Mouse (Mus musculus) MEL (cell line): ENCODE data around the gene Exoc3. TPM values are rescaled to one million over a fixed set of nuclear protein-coding genes. Genes with fewer than 3 reads are reported as not detected.

Experiments
- DNase-seq: peaks from one replicate; pipeline ENCODE4 v3.0.0; 2011; ENCODE audit warnings: low read depth, low spot score
- H3K27ac ChIP-seq: 2 replicates; pipeline ENCODE4 v1.5.1; 2012; ENCODE audit warnings: low read depth, mild to moderate bottlenecking, control low read depth, low read length, moderate library complexity; ENCODE audit not compliant: control insufficient read depth
- H3K27me3 ChIP-seq, 2 experiments: fragments of 150-350 bp in 1 of 2; sonication (generic) in 1 of 2; 2 replicates each; pipeline ENCODE4 v1.6.1; 2012; ENCODE audit warnings: low read length in 2 of 2, mild to moderate bottlenecking in 2 of 2, improper control_type of control experiment in 1 of 2, moderate library complexity in 1 of 2; ENCODE audit not compliant: insufficient read depth in 2 of 2, control insufficient read depth in 1 of 2
- H3K36me3 ChIP-seq, 2 experiments: 2 replicates each; pipeline ENCODE4 v1.6.1; 2012 to 2014; ENCODE audit warnings: low read length in 2 of 2, improper control_type of control experiment in 1 of 2, inconsistent platforms in 1 of 2, mild to moderate bottlenecking in 1 of 2; ENCODE audit not compliant: insufficient read depth in 2 of 2, control insufficient read depth in 1 of 2
- H3K4me1 ChIP-seq, 2 experiments: fragments of 150-350 bp in 1 of 2; sonication (generic) in 1 of 2; 2 replicates each; pipeline ENCODE4 v1.6.1; 2012; ENCODE audit warnings: low read length in 2 of 2, improper control_type of control experiment in 1 of 2, mild to moderate bottlenecking in 1 of 2; ENCODE audit not compliant: insufficient read depth in 2 of 2, control insufficient read depth in 1 of 2
- H3K4me3 ChIP-seq, 2 experiments: fragments of 150-350 bp in 1 of 2; sonication (generic) in 1 of 2; 2 replicates each; pipeline ENCODE4 v1.5.1; 2012; ENCODE audit warnings: low read depth in 2 of 2, low read length in 2 of 2, mild to moderate bottlenecking in 2 of 2, moderate library complexity in 2 of 2, control low read depth in 1 of 2, improper control_type of control experiment in 1 of 2; ENCODE audit not compliant: control insufficient read depth in 1 of 2, insufficient read depth in 1 of 2
- H3K79me2 ChIP-seq: 2 replicates; pipeline ENCODE4 v1.6.1; 2012; ENCODE audit warnings: mild to moderate bottlenecking, low read length, moderate library complexity; ENCODE audit not compliant: control insufficient read depth, poor library complexity, insufficient read depth
- H3K9ac ChIP-seq: 2 replicates; pipeline ENCODE4 v1.6.1; 2012; ENCODE audit warnings: low read depth, mild to moderate bottlenecking, control low read depth, low read length, moderate library complexity; ENCODE audit not compliant: control insufficient read depth, poor library complexity, severe bottlenecking
- H3K9me3 ChIP-seq: fragments of 150-350 bp; sonication (generic); replicated peaks from 2 replicates; pipeline ENCODE4 v1.6.1; 2012; ENCODE audit warnings: mild to moderate bottlenecking, low read length, improper control_type of control experiment, moderate library complexity; ENCODE audit not compliant: insufficient read depth
- CHD1 ChIP-seq: IDR thresholded peaks from 2 replicates; pipeline ENCODE4 v1.6.1; 2012; ENCODE audit warnings: low read depth, mild to moderate bottlenecking, inconsistent platforms, low read length, improper control_type of control experiment
- CHD2 ChIP-seq: IDR thresholded peaks from 2 replicates; pipeline ENCODE4 v1.6.1; 2011; ENCODE audit warnings: low read length, improper control_type of control experiment
- CTCF ChIP-seq, 3 experiments: IDR thresholded peaks in 2 of 3; conservative IDR thresholded peaks in 1 of 3; 2 replicates each; pipeline ENCODE4 v1.5.1; 2011 to 2012; ENCODE audit warnings: low read length in 3 of 3, low read depth in 2 of 3, mild to moderate bottlenecking in 2 of 3, improper control_type of control experiment in 1 of 3, inconsistent platforms in 1 of 3, mixed read lengths in 1 of 3, moderate library complexity in 1 of 3; ENCODE audit not compliant: control insufficient read depth in 1 of 3, insufficient read depth in 1 of 3, poor library complexity in 1 of 3, severe bottlenecking in 1 of 3
- ETS1 ChIP-seq: IDR thresholded peaks from 2 replicates; pipeline ENCODE4 v1.6.1; 2012; ENCODE audit warnings: low read depth, mild to moderate bottlenecking, inconsistent platforms, low read length, improper control_type of control experiment, moderate library complexity
- GABPA ChIP-seq: IDR thresholded peaks from 2 replicates; pipeline ENCODE4 v1.6.1; 2012; ENCODE audit warnings: low read depth, mild to moderate bottlenecking, inconsistent platforms, low read length, improper control_type of control experiment, moderate library complexity
- GATA1 ChIP-seq: IDR thresholded peaks from 2 replicates; pipeline ENCODE4 v1.6.1; 2011; ENCODE audit warnings: low read depth, low read length, improper control_type of control experiment
- MAX ChIP-seq: IDR thresholded peaks from 2 replicates; pipeline ENCODE4 v1.6.1; 2011; ENCODE audit warnings: low read length, improper control_type of control experiment
- MAZ ChIP-seq: IDR thresholded peaks from 2 replicates; pipeline ENCODE4 v1.6.1; 2012; ENCODE audit warnings: low read depth, mild to moderate bottlenecking, inconsistent platforms, low read length, improper control_type of control experiment
- MEF2A ChIP-seq: IDR thresholded peaks from 2 replicates; pipeline ENCODE4 v1.6.1; 2014; ENCODE audit warnings: low read depth, mild to moderate bottlenecking, inconsistent platforms, low read length, improper control_type of control experiment; ENCODE audit not compliant: poor library complexity, insufficient replicate concordance, severe bottlenecking; ENCODE audit errors: extremely low read depth
- MXI1 ChIP-seq: IDR thresholded peaks from 2 replicates; pipeline ENCODE4 v1.6.1; 2011; ENCODE audit warnings: mild to moderate bottlenecking, low read depth, low read length, improper control_type of control experiment
- MYB ChIP-seq: IDR thresholded peaks from 2 replicates; pipeline ENCODE4 v1.6.1; 2011; ENCODE audit warnings: mild to moderate bottlenecking, low read depth, low read length, improper control_type of control experiment
- MYC ChIP-seq: IDR thresholded peaks from 2 replicates; pipeline ENCODE4 v1.6.1; 2011; ENCODE audit warnings: low read depth, mild to moderate bottlenecking, low read length, improper control_type of control experiment, moderate library complexity
- NRF1 ChIP-seq: IDR thresholded peaks from 2 replicates; pipeline ENCODE4 v1.6.1; 2014; ENCODE audit warnings: low read depth, mild to moderate bottlenecking, inconsistent platforms, low read length, improper control_type of control experiment, moderate library complexity; ENCODE audit not compliant: poor library complexity, insufficient read depth, severe bottlenecking
- POLR2A ChIP-seq, 2 experiments: IDR thresholded peaks; 2 replicates each; pipeline ENCODE4 v1.6.1; 2011 to 2012; ENCODE audit warnings: low read length in 2 of 2, mild to moderate bottlenecking in 2 of 2, control low read depth in 1 of 2, improper control_type of control experiment in 1 of 2, low read depth in 1 of 2, moderate library complexity in 1 of 2; ENCODE audit not compliant: control insufficient read depth in 1 of 2, insufficient read depth in 1 of 2, poor library complexity in 1 of 2
- POLR2AphosphoS2 ChIP-seq: IDR thresholded peaks from 2 replicates; pipeline ENCODE4 v1.6.1; 2011; ENCODE audit warnings: low read length, improper control_type of control experiment
- RCOR1 ChIP-seq: IDR thresholded peaks from 2 replicates; pipeline ENCODE4 v1.6.1; 2012; ENCODE audit warnings: low read depth, mild to moderate bottlenecking, inconsistent platforms, low read length, improper control_type of control experiment
- SIN3A ChIP-seq: IDR thresholded peaks from 2 replicates; pipeline ENCODE4 v1.6.1; 2012; ENCODE audit warnings: low read length, improper control_type of control experiment, inconsistent platforms
- SMC3 ChIP-seq: IDR thresholded peaks from 2 replicates; pipeline ENCODE4 v1.6.1; 2011; ENCODE audit warnings: low read depth, low read length, improper control_type of control experiment
- TAL1 ChIP-seq: IDR thresholded peaks from 2 replicates; pipeline ENCODE4 v1.6.1; 2012; ENCODE audit warnings: mild to moderate bottlenecking, inconsistent platforms, low read length, moderate library complexity, mixed read lengths
- TBP ChIP-seq: IDR thresholded peaks from 2 replicates; pipeline ENCODE4 v1.8.0; 2011; ENCODE audit warnings: low read depth, low read length, improper control_type of control experiment
- ZC3H11A ChIP-seq: IDR thresholded peaks from 2 replicates; pipeline ENCODE4 v1.6.1; 2012; ENCODE audit warnings: low read depth, mild to moderate bottlenecking, inconsistent platforms, low read length, improper control_type of control experiment
- ZKSCAN1 ChIP-seq: IDR thresholded peaks from 2 replicates; pipeline ENCODE4 v1.6.1; 2012; ENCODE audit warnings: low read depth, mild to moderate bottlenecking, inconsistent platforms, low read length, improper control_type of control experiment, moderate library complexity
- ZMIZ1 ChIP-seq: IDR thresholded peaks from 2 replicates; pipeline ENCODE4 v1.6.1; 2012; ENCODE audit warnings: low read depth, mild to moderate bottlenecking, inconsistent platforms, low read length, improper control_type of control experiment, moderate library complexity
- polyA plus RNA-seq, 2 experiments: library from polyadenylated mRNA; stranded (reverse) in 1 of 2; unstranded in 1 of 2; fragments of >175 nt in 1 of 2; fragments of >200 nt in 1 of 2; gene quantifications; 2 replicates each; pipeline versions ENCODE4 v1.2.1 to v1.2.4; 2012; ENCODE audit warnings: low replicate concordance in 2 of 2, low read depth in 1 of 2; ENCODE audit not compliant: insufficient read length in 2 of 2, insufficient read depth in 1 of 2, missing spikeins in 1 of 2
- total RNA-seq: library from RNA; depleted of rRNA; stranded (reverse); fragments of 300-350 nt; gene quantifications from 2 replicates; pipeline ENCODE4 v1.2.3, GENCODE M21; 2012

Exoc3 gene
- total and polyA plus RNA-seq, 3 experiments, result 24.2 to 145 (median 35.4) TPM

DNA sequence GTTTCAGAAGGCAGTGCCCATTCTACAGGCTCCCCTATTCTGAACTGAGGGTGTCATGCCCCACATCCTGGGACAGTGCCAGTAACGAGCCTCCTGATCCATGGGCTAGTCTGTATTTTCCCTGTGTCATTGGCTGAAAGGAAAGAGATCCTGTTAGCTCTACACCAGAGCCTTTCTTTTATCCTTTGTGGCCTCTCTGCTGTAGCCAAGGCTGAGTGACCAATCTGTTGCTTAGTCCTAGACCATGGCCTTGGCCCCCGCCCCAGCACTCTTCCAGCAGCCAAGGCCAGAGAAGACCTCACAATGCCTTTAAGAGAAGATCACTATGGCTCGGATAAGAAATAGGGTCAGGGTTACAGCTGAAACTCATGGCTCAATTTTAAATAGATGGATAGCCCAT is 9.9 kb upstream of the Exoc3 start:
- Histone ChIP-seq H3K27ac (no peak overlapping the region), H3K4me1 (no peaks in the 10 kb centered on the region), H3K27me3 (peaks cover 7 to 9% of the 10 kb centered on the region in 2 experiments), H3K79me2 (no peaks in the 10 kb centered on the region), H3K4me3 (no peak overlapping the region), H3K36me3 (no peaks in the 10 kb centered on the region), H3K9me3 (no peaks in the 10 kb centered on the region), H3K9ac (no peak overlapping the region)
- DNase-seq, result no peak
- TF ChIP-seq CHD1 (no peak), POLR2A (IDR thresholded peaks at IDR 0.05; ENCODE audit: control insufficient read depth in 1 of 2, insufficient read depth in 1 of 2, low read depth in 1 of 2, low read length in 2 of 2, poor library complexity in 1 of 2) (no peak), CHD2 (no peak), ETS1 (no peak), NRF1 (no peak), GABPA (no peak), ZMIZ1 (no peak), MAX (no peak), MEF2A (no peak), POLR2AphosphoS2 (no peak)

GRCm38 (mm10) chr13:74208986-74209345 is 434 bp upstream of the Exoc3 start:
- no peak for TF ChIP-seq ZKSCAN1
- TF ChIP-seq ZC3H11A, result no peak
- TF ChIP-seq MAX, result peak; percentile 38
- 0 out of 2 replicates have a peak, but pooled peaks have one; percentile 10 for TF ChIP-seq SIN3A
- TF ChIP-seq RCOR1, result no peak
- TF ChIP-seq TAL1, result no peak
- no peak for TF ChIP-seq MAZ
- TF ChIP-seq TBP, result no peak
- no peak for TF ChIP-seq ZMIZ1
- TF ChIP-seq MYB, result no peak; the same call in 1 of the 2 replicates
- no peak for TF ChIP-seq GATA1
- no peak for TF ChIP-seq SMC3
- TF ChIP-seq MYC, result 0 out of 2 replicates have a peak, but pooled peaks have one; percentile 15
- TF ChIP-seq MXI1, result peak; percentile 55
- TF ChIP-seq POLR2A (IDR thresholded peaks at IDR 0.05; ENCODE audit: control insufficient read depth in 1 of 2, insufficient read depth in 1 of 2, low read depth in 1 of 2, low read length in 2 of 2, poor library complexity in 1 of 2), result no peak
- no peak for TF ChIP-seq CHD2
- TF ChIP-seq CTCF (IDR thresholded peaks at IDR 0.05 in 2 of 3, conservative IDR thresholded peaks at IDR 0.05 in 1 of 3; ENCODE audit: control insufficient read depth in 1 of 3, insufficient read depth in 1 of 3, low read depth in 2 of 3, low read length in 3 of 3, poor library complexity in 1 of 3, severe bottlenecking in 1 of 3), result no peak
- TF ChIP-seq, all 39 proteins: peak for 4
- peak overlapping the region; percentile 86 for H3K9ac ChIP-seq
- DNase-seq, result no peak
- no peaks in the 10 kb centered on the region for H3K9me3 ChIP-seq
- peak overlapping the region; percentile 95 for H3K27ac ChIP-seq
- peaks cover 0 to 5% of the 10 kb centered on the region in 2 experiments; a peak in 1 of 4 replicates for H3K4me1 ChIP-seq
- H3K4me3 ChIP-seq, result peak overlapping the region; percentile 64 to 78
- H3K79me2 ChIP-seq, result peaks cover 6% of the 10 kb centered on the region; the same call in 1 of the 2 replicates
- peaks cover 2 to 3% of the 10 kb centered on the region in 2 experiments for H3K27me3 ChIP-seq
- H3K36me3 ChIP-seq, result peaks cover 0 to 17% of the 10 kb centered on the region in 2 experiments; a peak in 3 of 4 replicates
